Mouse (Mus musculus): ENCODE measurements at regions not wholly inside any gene's neighbourhood (a gene's known extent, or its start where the extent isn't known, plus 50 kb on each side); places are given as distances from the start of the nearest gene placed in this dataset.

- DNase-seq: peak; percentile 38
- intact Hi-C loops (cut with DNase I): no loop called here
Observed at GRCm38 (mm10) chr1:137584104-137584675, 591.3 kb downstream of the Ptprc start.

- DNase-seq: no peak
- intact Hi-C loops (cut with DNase I): no loop called here
Observed at GRCm38 (mm10) chr1:137577639-137578038, 597.9 kb downstream of the Ptprc start.

GRCm38 (mm10) chr1:137576174-137576573 lies 599.3 kb downstream of the Ptprc start:
- DNase-seq: no peak
- intact Hi-C loops (cut with DNase I): no loop called here

GRCm38 (mm10) chr1:137575380-137575779 lies 600.1 kb downstream of the Ptprc start:
- intact Hi-C loops (cut with DNase I): no loop called here

GRCm38 (mm10) chr1:137571905-137572865 lies 603.3 kb downstream of the Ptprc start:
- DNase-seq: no peak
- intact Hi-C loops (cut with DNase I): no loop called here

More at GRCm38 (mm10) chr1:137575380-137575779, 600.1 kb downstream of the Ptprc start:
- DNase-seq: no peak

GRCm38 (mm10) chr1:137571190-137571904 lies 604.2 kb downstream of the Ptprc start:
- no peak for DNase-seq
- intact Hi-C loops (cut with DNase I): no loop called here

- intact Hi-C loops (cut with DNase I): no loop called here
- DNase-seq: no peak
Observed at GRCm38 (mm10) chr1:137567526-137567925, 607.3 kb upstream of the Nr5a2 start.

GRCm38 (mm10) chr1:137565573-137566048 lies 605.4 kb upstream of the Nr5a2 start:
- intact Hi-C loops (cut with DNase I): no loop called here
- DNase-seq: no peak

- intact Hi-C loops (cut with DNase I): no loop called here
- no peak for DNase-seq
Observed at GRCm38 (mm10) chr1:137561686-137562085, 601.4 kb upstream of the Nr5a2 start.

GRCm38 (mm10) chr1:137560389-137561268 lies 600.4 kb upstream of the Nr5a2 start:
- no peak for DNase-seq
- intact Hi-C loops (cut with DNase I): no loop called here

GRCm38 (mm10) chr1:137549659-137550058 lies 589.4 kb upstream of the Nr5a2 start:
- intact Hi-C loops (cut with DNase I): no loop called here
- DNase-seq: no peak

GRCm38 (mm10) chr1:137545666-137546065 lies 585.4 kb upstream of the Nr5a2 start:
- intact Hi-C loops (cut with DNase I): no loop called here

GRCm38 (mm10) chr1:137543828-137544227 lies 583.6 kb upstream of the Nr5a2 start:
- intact Hi-C loops (cut with DNase I): no loop called here
- DNase-seq: no peak

More at GRCm38 (mm10) chr1:137545666-137546065, 585.4 kb upstream of the Nr5a2 start:
- DNase-seq: no peak

- intact Hi-C loops (cut with DNase I): no loop called here
Observed at GRCm38 (mm10) chr1:137541453-137541852, 581.2 kb upstream of the Nr5a2 start.

GRCm38 (mm10) chr1:137539424-137540116 lies 579.3 kb upstream of the Nr5a2 start:
- intact Hi-C loops (cut with DNase I): no loop called here
- DNase-seq: no peak

More at GRCm38 (mm10) chr1:137541453-137541852, 581.2 kb upstream of the Nr5a2 start:
- no peak for DNase-seq

- DNase-seq: peak; percentile 48
- intact Hi-C loops (cut with DNase I): no loop called here
Observed at GRCm38 (mm10) chr1:137514750-137515149, 554.5 kb upstream of the Nr5a2 start.

GRCm38 (mm10) chr1:137503704-137504422 lies 543.6 kb upstream of the Nr5a2 start:
- no peak for DNase-seq
- intact Hi-C loops (cut with DNase I): no loop called here

- no peak for DNase-seq
- intact Hi-C loops (cut with DNase I): loop anchor here (10.0 kb wide), 1 partner anchor 407 kb away; no protein-coding TSS in a partner anchor
Observed at GRCm38 (mm10) chr1:137488226-137488625, 528.0 kb upstream of the Nr5a2 start.

GRCm38 (mm10) chr1:137478459-137478858 lies 518.2 kb upstream of the Nr5a2 start:
- intact Hi-C loops (cut with DNase I): no loop called here
- no peak for DNase-seq

All from left cerebral cortex, postnatal 4 days (tissue).